Mouse (Mus musculus) forebrain, embryonic 11.5 days (tissue): ENCODE results near the gene Hexb. TPM values are rescaled to one million over a fixed set of nuclear protein-coding genes. Genes with fewer than 3 reads are reported as not detected.
A peak's percentile ranks its signal among the peaks of the same experiment; 100 is the strongest.

ENCODE experiments used
- ATAC-seq: fragments of 200-750 bp; cut with Nextera tagmentation; replicated peaks from 2 replicates; pipeline ENCODE4 v1.8.0; 2017; ENCODE audit warnings: moderate TSS enrichment; ENCODE audit not compliant: low FRiP score
- DNase-seq: peaks from one replicate; pipeline ENCODE4 v3.0.0-alpha.2; 2017; ENCODE audit warnings: low spot score
- H3K27ac ChIP-seq: fragments of 300-500 bp; sonication (generic); 2 replicates; pipeline ENCODE4 v1.5.1; 2014; ENCODE audit warnings: low read depth, low read length
- H3K27me3 ChIP-seq: fragments of 300-500 bp; sonication (generic); 2 replicates; pipeline ENCODE4 v1.6.1; 2014; ENCODE audit warnings: mild to moderate bottlenecking, low read length, mixed read lengths; ENCODE audit not compliant: control insufficient read depth, insufficient read depth
- H3K36me3 ChIP-seq: fragments of 300-500 bp; sonication (generic); 2 replicates; pipeline ENCODE4 v1.6.1; 2014; ENCODE audit warnings: mild to moderate bottlenecking, low read length, moderate library complexity, mixed read lengths; ENCODE audit not compliant: control insufficient read depth, insufficient read depth
- H3K4me1 ChIP-seq: fragments of 300-500 bp; sonication (generic); replicated peaks from 2 replicates; pipeline ENCODE4 v1.6.1; 2014; ENCODE audit warnings: low read length, mixed read lengths; ENCODE audit not compliant: control insufficient read depth, insufficient read depth
- H3K4me2 ChIP-seq: fragments of 300-500 bp; sonication (generic); 2 replicates; pipeline ENCODE4 v1.6.1; 2014; ENCODE audit warnings: low read depth, mild to moderate bottlenecking, low read length, moderate library complexity, mixed read lengths; ENCODE audit not compliant: severe bottlenecking
- H3K4me3 ChIP-seq: fragments of 300-500 bp; sonication (generic); 2 replicates; pipeline ENCODE4 v1.5.1; 2014; ENCODE audit warnings: low read depth, low read length
- H3K9ac ChIP-seq: fragments of 300-500 bp; sonication (generic); 2 replicates; pipeline ENCODE4 v1.6.1; 2014; ENCODE audit warnings: low read length
- H3K9me3 ChIP-seq: fragments of 300-500 bp; sonication (generic); 2 replicates; pipeline ENCODE4 v1.6.1; 2016; ENCODE audit warnings: low read length, mixed read lengths; ENCODE audit not compliant: control insufficient read depth
- WGBS: fragments of 180-500 bp; shearing (Covaris S2); extraction: QIAGEN DNeasy Blood & Tissue Kit; methylation state at CpG from one replicate; pipeline ENCODE4 v1.1.7; 2014; 5-methylcytosine and 5-hydroxymethylcytosine counted together
- polyA plus RNA-seq: library from polyadenylated mRNA; unstranded; fragments of >200 nt; fragmentation: Nextera tagmentation; extraction: Ambion mirVana; gene quantifications from 2 replicates; pipeline ENCODE4 v1.2.1, GENCODE M21; 2014

Hexb gene
- polyA plus RNA-seq, 1 experiment from 2014 or later: 20.3 TPM

GRCm38 (mm10) chr13:97214583-97215268 lies 16.6 kb upstream of the Hexb start:
- Histone ChIP-seq H3K27ac (no peak overlapping the region), H3K4me1 (peaks cover 4% of the 10 kb centered on the region; the same call in 1 of the 2 replicates), H3K4me2 (no peak overlapping the region), H3K4me3 (no peak overlapping the region), H3K9me3 (no peaks in the 10 kb centered on the region), H3K27me3 (no peaks in the 10 kb centered on the region), H3K36me3 (no peaks in the 10 kb centered on the region), H3K9ac (no peak overlapping the region)
- peak; percentile 58 for ATAC-seq
- peak; percentile 47 for DNase-seq
- WGBS: 58% methylated on average over 3 of the region's 3 CpGs

GRCm38 (mm10) chr13:97208500-97209010 lies 10.4 kb upstream of the Hexb start:
- H3K4me2 ChIP-seq: no peak overlapping the region
- no peak overlapping the region for H3K4me3 ChIP-seq
- no peak overlapping the region for H3K27ac ChIP-seq
- WGBS: 79% methylated on average over 3 of the region's 3 CpGs
- H3K4me1 ChIP-seq: no peaks in the 10 kb centered on the region
- no peak overlapping the region for H3K9ac ChIP-seq
- no peaks in the 10 kb centered on the region for H3K9me3 ChIP-seq
- DNase-seq (no peak), ATAC-seq (no peak)
- H3K27me3 ChIP-seq: no peaks in the 10 kb centered on the region
- no peaks in the 10 kb centered on the region for H3K36me3 ChIP-seq

- WGBS: 63% methylated on average over 7 of the region's 7 CpGs
- DNase-seq: no peak
- no peaks in the 10 kb centered on the region for H3K4me1 ChIP-seq
Observed at GRCm38 (mm10) chr13:97208112-97208478, 9.9 kb upstream of the Hexb start.

GRCm38 (mm10) chr13:97207472-97208111 lies 9.4 kb upstream of the Hexb start:
- no peaks in the 10 kb centered on the region for H3K27me3 ChIP-seq
- no peak overlapping the region for H3K4me2 ChIP-seq
- H3K27ac ChIP-seq: no peak overlapping the region
- ATAC-seq (no peak), DNase-seq (no peak)
- whole genome bisulfite sequencing: 84% methylated on average over 7 of the region's 7 CpGs
- H3K4me3 ChIP-seq: no peak overlapping the region
- no peaks in the 10 kb centered on the region for H3K4me1 ChIP-seq
- no peak overlapping the region for H3K9ac ChIP-seq
- no peaks in the 10 kb centered on the region for H3K9me3 ChIP-seq
- no peaks in the 10 kb centered on the region for H3K36me3 ChIP-seq

More at GRCm38 (mm10) chr13:97208112-97208478, 9.9 kb upstream of the Hexb start:
- Histone ChIP-seq H3K9me3 (no peaks in the 10 kb centered on the region), H3K9ac (no peak overlapping the region), H3K4me3 (no peak overlapping the region), H3K4me2 (no peak overlapping the region), H3K27me3 (no peaks in the 10 kb centered on the region), H3K27ac (no peak overlapping the region), H3K36me3 (no peaks in the 10 kb centered on the region)
- no peak for ATAC-seq

- Histone ChIP-seq H3K27me3 (no peaks in the 10 kb centered on the region), H3K36me3 (no peaks in the 10 kb centered on the region), H3K9me3 (no peaks in the 10 kb centered on the region), H3K4me3 (no peak overlapping the region), H3K27ac (no peak overlapping the region), H3K4me2 (no peak overlapping the region), H3K4me1 (no peaks in the 10 kb centered on the region), H3K9ac (no peak overlapping the region)
- ATAC-seq (no peak), DNase-seq (no peak)
- 94% methylated on average over 2 of the region's 2 CpGs for WGBS
Observed at GRCm38 (mm10) chr13:97206046-97206445, 7.9 kb upstream of the Hexb start.

- Histone ChIP-seq H3K36me3 (no peaks in the 10 kb centered on the region), H3K4me3 (peak overlapping the region; percentile 13), H3K27ac (no peak overlapping the region), H3K4me1 (no peaks in the 10 kb centered on the region), H3K27me3 (no peaks in the 10 kb centered on the region), H3K4me2 (peak overlapping the region; percentile 46), H3K9me3 (no peaks in the 10 kb centered on the region), H3K9ac (no peak overlapping the region)
- WGBS: 21% methylated on average over 18 of the region's 18 CpGs
- ATAC-seq: peak; percentile 80
- DNase-seq: peak; percentile 82
Observed at GRCm38 (mm10) chr13:97205052-97205701, 7.0 kb upstream of the Hexb start.

- Histone ChIP-seq H3K9ac (no peak overlapping the region), H3K27me3 (no peaks in the 10 kb centered on the region), H3K9me3 (no peaks in the 10 kb centered on the region), H3K4me1 (no peaks in the 10 kb centered on the region; the same call in 1 of the 2 replicates), H3K4me2 (no peak overlapping the region), H3K27ac (no peak overlapping the region), H3K36me3 (no peaks in the 10 kb centered on the region), H3K4me3 (no peak overlapping the region)
- DNase-seq: no peak
- 82% methylated on average over 4 of the region's 4 CpGs for WGBS
- no peak for ATAC-seq
Observed at GRCm38 (mm10) chr13:97201896-97202295, 3.7 kb upstream of the Hexb start.

- no peaks in the 10 kb centered on the region for H3K27me3 ChIP-seq
- DNase-seq (no peak), ATAC-seq (no peak)
- H3K27ac ChIP-seq: no peak overlapping the region
- no peaks in the 10 kb centered on the region for H3K36me3 ChIP-seq
- no peaks in the 10 kb centered on the region for H3K9me3 ChIP-seq
- H3K4me3 ChIP-seq: no peak overlapping the region
- H3K4me2 ChIP-seq: no peak overlapping the region
- 81% methylated on average over 7 of the region's 7 CpGs for WGBS
- no peak overlapping the region for H3K9ac ChIP-seq
- H3K4me1 ChIP-seq: no peaks in the 10 kb centered on the region; the same call in 1 of the 2 replicates
Observed at GRCm38 (mm10) chr13:97201076-97201475, 2.9 kb upstream of the Hexb start.
